Mouse (Mus musculus): ENCODE results near the gene Slc19a2. TPM values are rescaled to one million over a fixed set of nuclear protein-coding genes. Genes with fewer than 3 reads are reported as not detected.
"Not testable (repeated sequence)": the region's sequence is repeated elsewhere in the genome, so short reads cannot be mapped to it uniquely, and the experiment has no call there.

Slc19a2 gene
- polyA plus RNA-seq, 1 experiment, result 23.3 TPM

GRCm38 (mm10) chr1:164215540-164215939, 33.3 kb upstream of the Slc19a2 start:
- peaks cover 9% of the 10 kb centered on the region for H3K4me1 ChIP-seq (ENCODE audit: control insufficient read depth, insufficient read depth, low read length)
- H3K27ac ChIP-seq (ENCODE audit: control insufficient read depth, insufficient read depth, low read depth, low read length), result no peak overlapping the region
- no peaks in the 10 kb centered on the region for H3K36me3 ChIP-seq (ENCODE audit: control insufficient read depth, insufficient read depth, low read length)
- no peaks in the 10 kb centered on the region for H3K27me3 ChIP-seq (ENCODE audit: control insufficient read depth, insufficient read depth, low read length)
- TF ChIP-seq POLR2A (IDR thresholded peaks at IDR 0.05; ENCODE audit: control insufficient read depth, low read depth, low read length) (no peak), CTCF (IDR thresholded peaks at IDR 0.05; ENCODE audit: control insufficient read depth, insufficient read depth, insufficient replicate concordance, low read depth, low read length) (no peak)
- H3K4me3 ChIP-seq (ENCODE audit: control insufficient read depth, low read depth, low read length), result no peak overlapping the region

GRCm38 (mm10) chr1:164217791-164218685, 30.8 kb upstream of the Slc19a2 start:
- H3K4me3 ChIP-seq (ENCODE audit: control insufficient read depth, low read depth, low read length), result no peak overlapping the region
- H3K27ac ChIP-seq (ENCODE audit: control insufficient read depth, insufficient read depth, low read depth, low read length), result peak overlapping the region; percentile 32
- peaks cover 9% of the 10 kb centered on the region for H3K4me1 ChIP-seq (ENCODE audit: control insufficient read depth, insufficient read depth, low read length)
- H3K36me3 ChIP-seq (ENCODE audit: control insufficient read depth, insufficient read depth, low read length), result no peaks in the 10 kb centered on the region
- H3K27me3 ChIP-seq (ENCODE audit: control insufficient read depth, insufficient read depth, low read length), result no peaks in the 10 kb centered on the region
- TF ChIP-seq POLR2A (IDR thresholded peaks at IDR 0.05; ENCODE audit: control insufficient read depth, low read depth, low read length) (no peak), CTCF (IDR thresholded peaks at IDR 0.05; ENCODE audit: control insufficient read depth, insufficient read depth, insufficient replicate concordance, low read depth, low read length) (no peak)

- no peak for TF ChIP-seq CTCF (IDR thresholded peaks at IDR 0.05; ENCODE audit: control insufficient read depth, insufficient read depth, insufficient replicate concordance, low read depth, low read length)
- TF ChIP-seq POLR2A (IDR thresholded peaks at IDR 0.05; ENCODE audit: control insufficient read depth, low read depth, low read length), result no peak
These were observed 28.6 kb upstream of the Slc19a2 start for GRCm38 (mm10) chr1:164220261-164220660.

GRCm38 (mm10) chr1:164223089-164223488, 25.8 kb upstream of the Slc19a2 start:
- no peaks in the 10 kb centered on the region for H3K36me3 ChIP-seq (ENCODE audit: control insufficient read depth, insufficient read depth, low read length)
- H3K4me3 ChIP-seq (ENCODE audit: control insufficient read depth, low read depth, low read length), result no peak overlapping the region
- TF ChIP-seq CTCF (IDR thresholded peaks at IDR 0.05; ENCODE audit: control insufficient read depth, insufficient read depth, insufficient replicate concordance, low read depth, low read length), result no peak
- TF ChIP-seq POLR2A (IDR thresholded peaks at IDR 0.05; ENCODE audit: control insufficient read depth, low read depth, low read length), result no peak
- H3K27ac ChIP-seq (ENCODE audit: control insufficient read depth, insufficient read depth, low read depth, low read length), result no peak overlapping the region
- H3K4me1 ChIP-seq (ENCODE audit: control insufficient read depth, insufficient read depth, low read length), result peaks cover 3% of the 10 kb centered on the region
- H3K27me3 ChIP-seq (ENCODE audit: control insufficient read depth, insufficient read depth, low read length), result no peaks in the 10 kb centered on the region

More at GRCm38 (mm10) chr1:164220261-164220660, 28.6 kb upstream of the Slc19a2 start:
- Histone ChIP-seq H3K27me3 (ENCODE audit: control insufficient read depth, insufficient read depth, low read length) (no peaks in the 10 kb centered on the region), H3K36me3 (ENCODE audit: control insufficient read depth, insufficient read depth, low read length) (no peaks in the 10 kb centered on the region), H3K4me3 (ENCODE audit: control insufficient read depth, low read depth, low read length) (no peak overlapping the region), H3K4me1 (ENCODE audit: control insufficient read depth, insufficient read depth, low read length) (peaks cover 9% of the 10 kb centered on the region), H3K27ac (ENCODE audit: control insufficient read depth, insufficient read depth, low read depth, low read length) (no peak overlapping the region)

GRCm38 (mm10) chr1:164231937-164232570, 16.8 kb upstream of the Slc19a2 start:
- not testable (repeated sequence) for H3K27ac ChIP-seq (ENCODE audit: control insufficient read depth, insufficient read depth, low read depth, low read length); H3K36me3 ChIP-seq (ENCODE audit: control insufficient read depth, insufficient read depth, low read length); H3K27me3 ChIP-seq (ENCODE audit: control insufficient read depth, insufficient read depth, low read length); H3K4me1 ChIP-seq (ENCODE audit: control insufficient read depth, insufficient read depth, low read length)
- H3K4me3 ChIP-seq (ENCODE audit: control insufficient read depth, low read depth, low read length), result peak overlapping the region; percentile 54; the same call in 1 of the 2 replicates

- Histone ChIP-seq H3K4me1 (ENCODE audit: control insufficient read depth, insufficient read depth, low read length) (no peaks in the 10 kb centered on the region), H3K4me3 (ENCODE audit: control insufficient read depth, low read depth, low read length) (no peak overlapping the region), H3K27ac (ENCODE audit: control insufficient read depth, insufficient read depth, low read depth, low read length) (no peak overlapping the region), H3K36me3 (ENCODE audit: control insufficient read depth, insufficient read depth, low read length) (no peaks in the 10 kb centered on the region), H3K27me3 (ENCODE audit: control insufficient read depth, insufficient read depth, low read length) (no peaks in the 10 kb centered on the region)
- TF ChIP-seq POLR2A (IDR thresholded peaks at IDR 0.05; ENCODE audit: control insufficient read depth, low read depth, low read length) (no peak), CTCF (IDR thresholded peaks at IDR 0.05; ENCODE audit: control insufficient read depth, insufficient read depth, insufficient replicate concordance, low read depth, low read length) (no peak)
These were observed 15.4 kb upstream of the Slc19a2 start for GRCm38 (mm10) chr1:164233447-164233846.

- Histone ChIP-seq H3K4me1 (ENCODE audit: control insufficient read depth, insufficient read depth, low read length) (no peaks in the 10 kb centered on the region), H3K27ac (ENCODE audit: control insufficient read depth, insufficient read depth, low read depth, low read length) (no peak overlapping the region), H3K36me3 (ENCODE audit: control insufficient read depth, insufficient read depth, low read length) (no peaks in the 10 kb centered on the region), H3K4me3 (ENCODE audit: control insufficient read depth, low read depth, low read length) (no peak overlapping the region), H3K27me3 (ENCODE audit: control insufficient read depth, insufficient read depth, low read length) (no peaks in the 10 kb centered on the region)
- no peak for TF ChIP-seq POLR2A (IDR thresholded peaks at IDR 0.05; ENCODE audit: control insufficient read depth, low read depth, low read length)
- no peak for TF ChIP-seq CTCF (IDR thresholded peaks at IDR 0.05; ENCODE audit: control insufficient read depth, insufficient read depth, insufficient replicate concordance, low read depth, low read length)
These were observed 13.8 kb upstream of the Slc19a2 start for GRCm38 (mm10) chr1:164235078-164235477.

Measured in testis, adult 2 months (tissue).